Mouse (Mus musculus) hindbrain, embryonic 14.5 days (tissue): ENCODE data around the gene Exoc3l2. TPM values are rescaled to one million over a fixed set of nuclear protein-coding genes. Genes with fewer than 3 reads are reported as not detected.
A peak's percentile ranks its signal among the peaks of the same experiment; 100 is the strongest.

Experiments
- ATAC-seq: fragments of 200-750 bp; cut with Nextera tagmentation; 2 replicates; pipeline ENCODE4 v1.8.0; 2017; ENCODE audit warnings: moderate number of reproducible peaks, mild to moderate bottlenecking, moderate TSS enrichment, moderate library complexity; ENCODE audit not compliant: low FRiP score
- DNase-seq: peaks from one replicate; pipeline ENCODE4 v3.0.0-alpha.2; 2015; ENCODE audit warnings: low spot score
- H3K27ac ChIP-seq: fragments of 300-500 bp; sonication (generic); 2 replicates; pipeline ENCODE4 v1.5.1; 2014; ENCODE audit warnings: mild to moderate bottlenecking, moderate library complexity
- H3K27me3 ChIP-seq: fragments of 300-500 bp; sonication (generic); 2 replicates; pipeline ENCODE4 v1.6.1; 2014; ENCODE audit warnings: mild to moderate bottlenecking, low read length, mixed read lengths; ENCODE audit not compliant: control insufficient read depth, insufficient read depth
- H3K36me3 ChIP-seq: fragments of 300-500 bp; sonication (generic); replicated peaks from 2 replicates; pipeline ENCODE4 v1.6.1; 2014; ENCODE audit not compliant: control insufficient read depth, insufficient read depth
- H3K4me1 ChIP-seq: fragments of 300-500 bp; sonication (generic); replicated peaks from 2 replicates; pipeline ENCODE4 v1.6.1; 2014; ENCODE audit warnings: antibody characterized with exemption, low read length, mixed read lengths; ENCODE audit not compliant: control insufficient read depth, insufficient read depth
- H3K4me2 ChIP-seq: fragments of 300-500 bp; sonication (generic); replicated peaks from 2 replicates; pipeline ENCODE4 v1.6.1; 2014; ENCODE audit warnings: mild to moderate bottlenecking, moderate library complexity
- H3K4me3 ChIP-seq: fragments of 300-500 bp; sonication (generic); replicated peaks from 2 replicates; pipeline ENCODE4 v1.5.1; 2014; ENCODE audit warnings: mild to moderate bottlenecking, low read length
- H3K9ac ChIP-seq: fragments of 300-500 bp; sonication (generic); 2 replicates; pipeline ENCODE4 v1.6.1; 2014
- H3K9me3 ChIP-seq: fragments of 300-500 bp; sonication (generic); 2 replicates; pipeline ENCODE4 v1.6.1; 2016; ENCODE audit warnings: low read length; ENCODE audit not compliant: control insufficient read depth
- WGBS: fragments of 180-500 bp; shearing (Covaris S2); extraction: QIAGEN DNeasy Blood & Tissue Kit; methylation state at CpG from one replicate; pipeline ENCODE4 v1.1.7; 2014; 5-methylcytosine and 5-hydroxymethylcytosine counted together
- polyA plus RNA-seq: library from polyadenylated mRNA; unstranded; fragments of >200 nt; fragmentation: Nextera tagmentation; extraction: Ambion mirVana; gene quantifications from 2 replicates; pipeline ENCODE4 v1.2.1, GENCODE M21; 2014

Gene Exoc3l2
- polyA plus RNA-seq, 1 experiment from 2014 or later = 0.79 TPM

- ATAC-seq (no peak), DNase-seq (no peak)
- no peak overlapping the region for H3K27ac ChIP-seq
- H3K9ac ChIP-seq = no peak overlapping the region
- 96% methylated on average over 2 of the region's 2 CpGs for WGBS
- H3K27me3 ChIP-seq = no peaks in the 10 kb centered on the region
- no peaks in the 10 kb centered on the region for H3K36me3 ChIP-seq
- no peak overlapping the region for H3K4me2 ChIP-seq
- no peaks in the 10 kb centered on the region for H3K9me3 ChIP-seq
- H3K4me3 ChIP-seq = no peak overlapping the region
- peaks cover 22% of the 10 kb centered on the region for H3K4me1 ChIP-seq
Observed at GRCm38 (mm10) chr7:19540771-19541566, 77.8 kb downstream of the Exoc3l2 start.

- 59% methylated on average over 7 of the region's 7 CpGs for WGBS
- Histone ChIP-seq H3K4me1 (peaks cover 22% of the 10 kb centered on the region), H3K27ac (no peak overlapping the region)
Observed at GRCm38 (mm10) chr7:19541681-19542154, 78.6 kb downstream of the Exoc3l2 start.

DNA sequence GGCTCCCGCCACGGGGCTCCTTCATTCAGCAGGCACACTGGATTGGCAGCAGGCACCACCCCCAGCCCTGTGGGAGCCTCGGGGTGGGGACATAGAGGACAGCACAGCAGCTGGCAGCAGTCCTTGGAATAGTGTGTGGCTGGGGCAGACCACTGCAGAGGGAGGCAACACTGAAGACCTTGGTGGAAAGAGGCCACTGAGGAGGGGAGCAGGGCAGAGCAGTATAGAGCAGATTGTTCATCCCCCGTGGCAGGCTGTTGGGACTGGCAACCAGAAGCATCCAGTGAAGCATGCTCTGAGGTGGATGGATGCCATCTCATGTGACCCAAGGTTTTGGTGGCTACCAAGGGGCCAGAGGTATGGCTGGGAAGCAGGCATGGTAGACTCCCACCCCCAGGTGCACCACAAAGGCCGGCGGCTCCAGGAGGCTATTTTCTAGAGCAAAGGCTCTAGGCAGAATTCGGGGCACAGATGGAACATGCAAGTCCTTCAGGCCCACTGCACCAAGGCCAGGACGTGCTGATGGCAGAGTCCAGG lies 79.1 kb downstream of the Exoc3l2 start:
- Histone ChIP-seq H3K27ac (no peak overlapping the region), H3K27me3 (no peaks in the 10 kb centered on the region), H3K4me1 (peaks cover 21% of the 10 kb centered on the region), H3K36me3 (no peaks in the 10 kb centered on the region), H3K4me2 (no peak overlapping the region), H3K9ac (no peak overlapping the region), H3K4me3 (no peak overlapping the region), H3K9me3 (no peaks in the 10 kb centered on the region)
- ATAC-seq (peak; percentile 83), DNase-seq (no peak)
- WGBS = 53% methylated on average over 8 of the region's 8 CpGs

More at GRCm38 (mm10) chr7:19541681-19542154, 78.6 kb downstream of the Exoc3l2 start:
- H3K9me3 ChIP-seq = no peaks in the 10 kb centered on the region
- no peaks in the 10 kb centered on the region for H3K36me3 ChIP-seq
- no peak overlapping the region for H3K4me3 ChIP-seq
- H3K9ac ChIP-seq = no peak overlapping the region
- H3K4me2 ChIP-seq = no peak overlapping the region
- no peak for DNase-seq
- no peaks in the 10 kb centered on the region for H3K27me3 ChIP-seq
- peak; percentile 47 for ATAC-seq

DNA sequence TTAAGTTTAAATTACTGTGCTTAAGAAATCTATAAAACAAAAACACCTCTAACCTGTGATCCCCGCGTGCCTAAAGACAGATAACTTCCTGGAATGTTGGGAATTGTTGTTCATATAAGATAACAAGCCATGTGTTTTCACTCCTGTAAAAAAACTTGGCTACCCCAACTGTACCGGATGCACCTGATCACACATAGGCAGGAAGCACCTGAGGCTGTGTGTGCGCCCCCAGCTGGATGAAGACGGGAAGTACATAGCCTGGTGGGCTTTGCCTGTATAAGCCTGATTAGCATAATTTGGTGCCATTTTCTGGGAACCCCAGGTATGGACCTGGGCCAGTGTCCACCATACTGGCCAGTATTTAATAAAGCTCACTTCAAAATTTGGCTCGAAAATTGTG lies 80.5 kb downstream of the Exoc3l2 start:
- H3K27ac ChIP-seq = no peak overlapping the region
- no peaks in the 10 kb centered on the region for H3K27me3 ChIP-seq
- H3K9ac ChIP-seq = no peak overlapping the region
- peaks cover 14% of the 10 kb centered on the region for H3K4me1 ChIP-seq
- H3K4me3 ChIP-seq = no peak overlapping the region
- no peak for ATAC-seq
- DNase-seq = no peak
- no peaks in the 10 kb centered on the region for H3K36me3 ChIP-seq
- no peaks in the 10 kb centered on the region for H3K9me3 ChIP-seq
- WGBS = 56% methylated on average over 6 of the region's 6 CpGs
- H3K4me2 ChIP-seq = no peak overlapping the region

- WGBS = 80% methylated on average over 3 of the region's 3 CpGs
- H3K4me1 ChIP-seq = peaks cover 14% of the 10 kb centered on the region
Observed at GRCm38 (mm10) chr7:19546007-19546406, 82.9 kb downstream of the Exoc3l2 start.

More at GRCm38 (mm10) chr7:19546007-19546406, 82.9 kb downstream of the Exoc3l2 start:
- DNase-seq (no peak), ATAC-seq (no peak)
- Histone ChIP-seq H3K4me3 (no peak overlapping the region), H3K36me3 (no peaks in the 10 kb centered on the region), H3K27me3 (no peaks in the 10 kb centered on the region), H3K4me2 (no peak overlapping the region), H3K9ac (no peak overlapping the region), H3K27ac (no peak overlapping the region), H3K9me3 (no peaks in the 10 kb centered on the region)

Other genes with a start within 250 kb of the Exoc3l2 start
- 34.1 and 36.6 TPM in 2 replicates for gene Opa3, start 235.0 kb upstream of the Exoc3l2 start, polyA plus RNA-seq
- gene Vasp, start 191.5 kb upstream of the Exoc3l2 start, polyA plus RNA-seq = 32.7 and 35.3 TPM in 2 replicates
- gene Ppm1n, start 183.3 kb upstream of the Exoc3l2 start, polyA plus RNA-seq = 0.74 and 1.0 TPM in 2 replicates
- 106 and 112 TPM in 2 replicates for gene Rtn2, start 180.7 kb upstream of the Exoc3l2 start, polyA plus RNA-seq
- gene Fosb, start 153.3 kb upstream of the Exoc3l2 start, polyA plus RNA-seq = 0.12 TPM in 1 of 2 replicates, not detected in the other
- gene Ercc1, start 118.6 kb upstream of the Exoc3l2 start, polyA plus RNA-seq = 82.6 and 86.1 TPM in 2 replicates
- 17.0 TPM in 2 replicates for gene Cd3eap, start 103.8 kb upstream of the Exoc3l2 start, polyA plus RNA-seq
- gene Ppp1r13l, start 103.6 kb upstream of the Exoc3l2 start, polyA plus RNA-seq = 2.4 and 2.6 TPM in 2 replicates
- 15.6 and 16.5 TPM in 2 replicates for gene Ercc2, start 81.3 kb upstream of the Exoc3l2 start, polyA plus RNA-seq
- 0.78 and 1.1 TPM in 2 replicates for gene Klc3, start 59.2 kb upstream of the Exoc3l2 start, polyA plus RNA-seq
- gene Ckm, start 58.6 kb upstream of the Exoc3l2 start, polyA plus RNA-seq = not detected in 2 replicates
- 19.2 and 20.4 TPM in 2 replicates for gene Mark4, start 4.5 kb upstream of the Exoc3l2 start, polyA plus RNA-seq
- gene Bloc1s3, start 45.0 kb downstream of the Exoc3l2 start, polyA plus RNA-seq = 2.6 and 3.6 TPM in 2 replicates
- 34.2 and 38.8 TPM in 2 replicates for gene Trappc6a, start 45.1 kb downstream of the Exoc3l2 start, polyA plus RNA-seq
- 0.98 and 1.1 TPM in 2 replicates for gene Nkpd1, start 54.5 kb downstream of the Exoc3l2 start, polyA plus RNA-seq
- 12.7 and 12.9 TPM in 2 replicates for gene Ppp1r37, start 99.7 kb downstream of the Exoc3l2 start, polyA plus RNA-seq
- 0.13 and 0.16 TPM in 2 replicates for gene Zfp296, start 114.0 kb downstream of the Exoc3l2 start, polyA plus RNA-seq
- gene Gemin7, start 114.3 kb downstream of the Exoc3l2 start, polyA plus RNA-seq = 141 and 157 TPM in 2 replicates
- 41.6 and 47.6 TPM in 2 replicates for gene Clasrp, start 141.2 kb downstream of the Exoc3l2 start, polyA plus RNA-seq
- 5.4 and 7.9 TPM in 2 replicates for gene Relb, start 166.1 kb downstream of the Exoc3l2 start, polyA plus RNA-seq
- 150 and 170 TPM in 2 replicates for gene Clptm1, start 201.7 kb downstream of the Exoc3l2 start, polyA plus RNA-seq
- gene Apoc2, start 214.6 kb downstream of the Exoc3l2 start, polyA plus RNA-seq = not detected in 2 replicates
- not detected in 2 replicates for gene Gm44805, start 218.1 kb downstream of the Exoc3l2 start, polyA plus RNA-seq
- gene Apoc4, start 218.1 kb downstream of the Exoc3l2 start, polyA plus RNA-seq = not detected in 2 replicates
- 2.3 and 2.5 TPM in 2 replicates for gene Apoc1, start 229.3 kb downstream of the Exoc3l2 start, polyA plus RNA-seq
- 543 and 561 TPM in 2 replicates for gene Apoe, start 235.9 kb downstream of the Exoc3l2 start, polyA plus RNA-seq